Mouse (Mus musculus) c-Kit-negative CD71-positive TER-119-positive erythroid progenitor cells, embryonic 14.5 days (primary cell): Measurements from ENCODE around the gene Dcun1d1.
A peak's percentile ranks its signal among the peaks of the same experiment; 100 is the strongest.

Experiments
- DNase-seq: peaks from one replicate; pipeline ENCODE4 v3.0.0-alpha.2; 2013; ENCODE audit warnings: low read depth, low spot score

Dcun1d1 gene

DNA sequence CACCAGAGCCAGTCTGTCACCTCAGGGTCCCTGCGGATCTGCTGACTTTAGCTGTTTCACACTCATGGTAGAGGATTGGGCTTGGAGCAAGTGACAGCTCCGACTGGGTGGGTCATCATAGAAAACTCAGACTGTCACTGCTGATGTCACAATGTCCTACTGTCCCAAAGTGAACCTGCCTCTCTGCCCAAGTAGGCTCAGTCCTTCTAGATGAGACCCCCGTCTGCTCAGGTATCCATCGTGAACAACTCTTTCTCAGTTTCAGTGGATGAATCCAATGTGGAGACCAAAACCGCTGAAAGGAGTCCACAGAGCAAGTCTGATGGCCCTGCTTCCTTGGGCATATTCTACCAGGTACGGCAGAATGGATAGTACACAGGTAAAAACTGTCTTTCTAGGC lies at the start of gene Dcun1d1:
Gene Dcun1d1 (minus strand): TSS at position 101 of the 400 bp plus-strand sequence.
- DNase-seq: no peak

- DNase-seq: no peak
Measured at GRCm38 (mm10) chr3:35986266-35986665, 49.0 kb upstream of the Dcun1d1 start.

GRCm38 (mm10) chr3:35973551-35973950 lies 36.3 kb upstream of the Dcun1d1 start:
- no peak for DNase-seq

DNA sequence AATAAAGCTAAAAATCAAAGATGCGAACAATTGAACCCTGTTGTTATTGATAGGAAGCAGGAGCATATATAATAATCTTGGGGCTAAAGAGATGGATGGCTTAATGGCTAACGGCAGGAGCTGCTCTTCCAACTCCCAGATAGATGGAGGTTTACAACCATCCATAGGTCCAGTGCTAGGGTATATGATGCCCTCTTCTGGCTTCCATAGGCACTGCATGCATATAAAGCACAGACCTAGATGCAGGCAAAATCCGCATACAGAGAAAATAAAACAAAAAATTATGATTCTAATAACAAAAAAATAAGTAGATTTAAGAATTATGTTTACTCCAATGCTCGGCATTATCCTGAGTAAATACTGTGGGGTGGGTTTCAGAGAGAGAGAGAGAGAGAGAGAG lies 35.7 kb upstream of the Dcun1d1 start:
- peak; percentile 17 for DNase-seq

DNA sequence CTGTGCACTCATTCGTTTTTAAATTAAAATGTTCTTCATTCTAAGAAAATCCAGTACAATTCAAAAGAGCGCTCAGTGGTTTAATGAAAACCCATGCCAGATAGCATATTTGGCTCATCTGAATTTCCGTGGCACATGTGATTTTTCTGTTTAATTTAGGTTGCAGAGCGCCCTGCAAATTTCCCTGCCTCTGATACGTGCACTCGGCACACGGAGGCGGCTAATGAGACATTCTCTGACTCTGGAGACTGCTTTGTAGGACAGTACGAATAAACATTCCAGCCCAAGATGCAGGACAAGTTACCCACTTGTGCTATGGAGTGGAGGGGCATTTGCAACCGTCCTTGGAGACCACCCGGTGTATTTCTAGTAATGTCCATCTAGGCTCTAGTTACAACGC lies 33.9 kb upstream of the Dcun1d1 start:
- DNase-seq: no peak

DNA sequence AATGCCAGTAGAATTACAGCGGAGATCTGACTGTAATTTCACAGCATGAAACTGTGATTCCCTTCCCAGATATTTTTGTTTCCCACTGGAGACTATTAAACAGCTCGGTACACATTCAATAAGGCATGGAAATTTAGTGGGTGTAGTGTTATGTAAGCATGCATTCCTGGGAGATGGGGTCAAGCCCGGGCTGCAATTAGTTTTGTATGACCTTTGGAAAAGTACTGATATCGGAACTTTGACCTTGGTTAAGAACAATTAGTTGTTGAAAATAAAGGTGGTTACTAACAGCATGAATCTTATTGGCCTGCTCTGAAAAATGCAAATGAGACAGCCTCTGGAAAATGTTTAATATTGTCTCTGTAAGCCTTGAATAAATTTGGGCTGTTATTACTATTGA lies 33.2 kb upstream of the Dcun1d1 start:
- DNase-seq: no peak

GRCm38 (mm10) chr3:35967366-35967921 lies 30.2 kb upstream of the Dcun1d1 start:
- no peak for DNase-seq

GRCm38 (mm10) chr3:35966493-35966892 lies 29.2 kb upstream of the Dcun1d1 start:
- DNase-seq: no peak

- no peak for DNase-seq
Measured at GRCm38 (mm10) chr3:35964928-35965327, 27.7 kb upstream of the Dcun1d1 start.

GRCm38 (mm10) chr3:35963921-35964320 lies 26.7 kb upstream of the Dcun1d1 start:
- no peak for DNase-seq

DNA sequence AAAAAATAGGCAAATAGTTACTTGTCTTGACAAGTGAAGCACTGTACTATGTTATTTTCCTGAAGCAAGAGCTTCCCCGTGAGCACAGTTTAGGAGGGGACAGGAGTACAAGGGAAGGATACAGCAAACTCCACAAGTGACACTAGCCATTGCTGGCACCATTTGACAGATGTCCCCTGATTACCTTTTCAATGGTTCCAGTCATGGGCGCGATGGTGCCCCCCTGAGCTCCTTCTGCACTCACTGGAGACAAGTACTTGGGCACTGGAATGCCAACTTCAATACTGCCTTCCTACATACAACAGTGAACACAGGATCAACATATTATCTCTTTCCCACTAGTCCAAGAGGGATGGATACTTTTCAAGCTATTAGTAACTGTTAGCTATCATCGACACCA lies 26.2 kb upstream of the Dcun1d1 start:
- DNase-seq: no peak

- no peak for DNase-seq
Measured at GRCm38 (mm10) chr3:35962967-35963366, 25.7 kb upstream of the Dcun1d1 start.

DNA sequence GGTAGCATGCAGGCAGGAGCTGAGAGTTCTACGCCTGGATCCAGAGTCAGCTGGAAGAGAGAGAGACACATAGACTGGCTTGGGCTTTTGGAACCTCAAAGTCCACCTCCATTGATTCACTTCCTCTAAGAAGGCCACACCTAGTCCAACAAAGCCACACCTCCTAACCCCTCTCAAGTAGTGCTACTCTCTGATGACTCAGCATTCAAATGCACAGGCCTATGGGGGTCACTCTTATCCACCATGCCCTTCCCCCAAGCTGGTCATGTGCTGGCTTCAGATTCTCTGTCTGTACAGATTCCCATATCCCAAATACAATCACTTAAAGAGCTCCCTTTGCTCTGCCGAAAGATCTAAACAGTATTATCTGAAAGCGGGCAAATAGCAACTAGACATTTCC lies 20.0 kb upstream of the Dcun1d1 start:
- DNase-seq: no peak

DNA sequence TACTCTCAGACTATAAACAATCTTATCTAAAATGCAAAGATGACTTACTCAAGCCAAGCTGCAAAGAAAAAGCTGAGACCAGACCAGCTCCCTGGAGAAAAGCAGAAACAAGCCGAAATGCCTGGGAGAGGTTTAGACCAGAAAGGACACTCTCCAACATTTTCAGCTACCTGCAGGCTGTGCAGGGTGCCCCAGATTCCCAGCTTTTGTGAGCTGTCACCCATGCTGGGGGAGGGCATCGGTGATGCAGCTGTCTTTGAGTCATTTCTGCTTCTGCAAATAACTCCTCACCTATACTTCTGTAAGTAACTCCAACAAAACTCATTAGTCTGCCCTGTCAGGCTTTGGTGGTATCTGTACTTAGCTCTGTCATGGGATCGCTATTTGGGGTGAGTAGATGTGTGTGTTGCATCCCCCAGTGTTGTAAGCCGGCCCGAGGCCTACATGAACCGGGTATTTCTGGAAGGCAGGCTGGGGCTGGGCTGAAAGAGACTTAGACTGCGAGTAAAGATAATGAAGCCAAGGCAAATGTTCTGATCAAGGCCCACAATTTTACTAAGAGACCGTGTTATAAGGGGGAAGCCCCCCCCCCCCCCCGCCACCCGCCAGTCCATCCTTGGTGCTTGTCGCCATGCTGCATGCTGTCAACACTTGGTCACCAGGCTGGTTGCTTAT lies 17.8 kb upstream of the Dcun1d1 start:
- DNase-seq: no peak

GRCm38 (mm10) chr3:35953816-35954215 lies 16.6 kb upstream of the Dcun1d1 start:
- no peak for DNase-seq

DNA sequence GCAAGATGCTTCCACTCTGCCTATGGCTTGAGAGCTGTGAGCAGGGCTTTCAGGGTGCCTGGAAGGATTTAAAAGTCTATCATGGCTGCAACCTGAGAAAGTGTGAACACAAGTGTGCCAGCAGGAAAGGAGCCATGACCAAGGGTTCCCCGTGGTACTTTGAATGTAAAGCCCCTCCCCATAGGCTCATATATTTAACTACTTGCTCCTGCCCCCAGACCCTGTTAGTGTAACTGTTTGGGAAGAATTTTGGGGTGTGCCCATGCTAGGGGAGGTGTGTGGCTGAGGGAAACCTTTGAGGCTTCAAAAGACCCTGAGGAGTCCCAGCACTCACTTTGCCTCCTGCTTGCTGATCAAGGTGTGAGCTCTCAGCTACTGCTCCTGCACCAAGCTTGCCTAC lies 15.9 kb upstream of the Dcun1d1 start:
- no peak for DNase-seq

- DNase-seq: no peak
Measured at GRCm38 (mm10) chr3:35948197-35948596, 11.0 kb upstream of the Dcun1d1 start.

GRCm38 (mm10) chr3:35940520-35941135 lies 3.4 kb upstream of the Dcun1d1 start:
- DNase-seq: no peak

DNA sequence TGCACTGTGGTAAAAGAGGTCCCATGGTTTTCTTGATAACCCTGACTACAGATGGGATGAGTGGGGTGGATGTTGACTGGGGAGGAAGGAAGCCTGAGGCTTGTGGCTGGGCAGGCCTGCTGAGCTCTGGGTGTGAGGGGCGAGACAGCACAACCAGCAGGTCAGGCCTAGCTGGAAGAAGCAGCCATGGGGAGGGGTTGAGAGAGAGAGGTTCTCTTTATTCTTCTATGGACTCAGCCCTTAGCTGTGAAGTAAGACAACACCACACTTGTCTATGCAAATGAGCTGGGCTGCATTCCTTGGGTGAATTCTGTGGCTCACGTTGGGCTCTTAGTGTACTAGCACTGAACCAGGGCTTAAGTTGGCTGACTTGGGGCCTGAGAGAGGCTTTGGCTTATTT lies 2.8 kb upstream of the Dcun1d1 start:
- DNase-seq: no peak

DNA sequence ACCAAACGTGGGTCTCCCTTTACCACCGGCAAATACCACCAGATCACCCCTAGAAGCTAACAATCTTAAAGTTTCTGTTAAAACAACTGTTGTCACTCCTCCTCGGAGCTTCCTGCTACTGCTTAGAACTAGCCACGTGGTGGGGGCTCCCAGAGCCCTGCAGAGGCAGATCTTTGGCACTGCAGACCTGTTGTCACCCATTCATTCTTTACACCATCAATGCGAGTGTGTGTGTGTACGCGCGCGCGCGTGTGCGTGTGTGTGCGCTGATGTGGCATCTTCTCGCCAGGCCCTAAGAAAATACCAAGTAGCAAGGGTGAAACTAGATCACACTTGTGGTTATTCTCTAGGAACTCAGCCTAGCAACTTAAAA lies 3.9 kb downstream of the Dcun1d1 start:
- no peak for DNase-seq

GRCm38 (mm10) chr3:35932735-35933404 lies 4.4 kb downstream of the Dcun1d1 start:
- DNase-seq: no peak

GRCm38 (mm10) chr3:35931896-35932727 lies 5.1 kb downstream of the Dcun1d1 start:
- DNase-seq: no peak
